Mouse (Mus musculus) cerebellum, adult 9-11 months (tissue): ENCODE results near the gene Nt5m.
"Not testable (repeated sequence)": the region's sequence is repeated elsewhere in the genome, so short reads cannot be mapped to it uniquely, and the experiment has no call there.

Experiments used
- DNase-seq: peaks from one replicate; pipeline ENCODE4 v3.0.0; 2022

The Nt5m gene

DNA sequence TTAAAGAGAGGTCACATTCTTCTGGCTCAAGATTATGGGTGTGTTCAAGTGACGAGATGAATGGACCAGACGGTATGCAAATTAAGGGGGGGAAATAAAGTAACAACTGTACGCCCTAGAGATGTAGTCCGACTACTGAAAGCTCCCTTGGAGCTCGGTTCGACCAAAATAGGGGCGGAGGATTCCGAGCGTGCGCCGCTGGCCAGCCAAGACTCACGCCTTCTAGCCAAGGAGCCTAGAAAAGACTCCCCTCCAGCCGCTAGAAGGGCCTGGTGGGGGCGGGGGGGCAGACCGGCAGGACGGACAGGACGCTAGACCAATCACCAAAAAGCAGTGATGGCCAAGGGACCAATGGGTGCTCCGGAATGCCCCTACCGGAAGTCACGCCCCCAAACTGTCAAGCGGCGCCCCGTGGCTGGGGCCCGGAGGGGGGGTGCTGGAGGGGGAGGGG lies at the start of gene Nt5m:
Nt5m (plus strand) TSS at position 440 of the 451 bp plus-strand sequence.
- peak; percentile 94 for DNase-seq

DNA sequence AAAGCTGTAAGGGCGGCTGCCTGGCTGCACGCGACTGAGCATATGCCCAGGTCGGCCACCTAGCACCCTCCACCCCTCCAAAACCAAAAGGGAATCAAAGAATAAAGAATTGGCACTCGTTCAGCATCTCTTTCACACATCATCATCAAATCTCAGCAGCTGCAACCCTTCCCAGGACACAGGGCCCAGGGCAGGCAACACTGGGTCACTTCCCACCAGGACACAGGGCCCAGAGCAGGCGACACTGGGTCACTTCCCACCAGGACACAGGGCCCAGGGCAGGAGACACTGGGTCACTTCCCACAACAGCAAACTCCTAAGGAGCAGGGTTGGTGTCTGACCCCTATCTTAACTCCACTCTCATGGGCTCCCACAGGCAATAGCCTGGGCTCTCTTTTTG lies 45.9 kb upstream of the Nt5m start:
- DNase-seq, result no peak

DNA sequence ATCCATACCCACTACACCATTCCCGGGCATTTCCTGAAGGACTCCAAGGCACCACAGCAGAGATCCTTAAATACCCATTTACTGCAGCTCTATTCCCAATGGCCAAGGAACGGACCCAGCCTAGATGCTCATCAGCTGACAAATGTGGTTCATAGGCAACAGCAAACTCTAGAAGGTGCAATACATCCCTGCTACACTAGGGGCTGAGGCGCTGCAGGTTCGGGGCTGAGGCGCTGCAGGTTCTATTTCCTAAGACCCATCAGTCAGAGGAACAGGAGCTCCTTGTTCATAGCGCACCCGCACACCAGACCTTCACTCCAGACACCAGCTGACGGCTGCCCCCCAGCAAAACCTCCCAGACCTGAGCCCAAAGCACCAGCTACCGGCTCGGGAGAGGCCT lies 38.8 kb upstream of the Nt5m start:
- no peak for DNase-seq

DNA sequence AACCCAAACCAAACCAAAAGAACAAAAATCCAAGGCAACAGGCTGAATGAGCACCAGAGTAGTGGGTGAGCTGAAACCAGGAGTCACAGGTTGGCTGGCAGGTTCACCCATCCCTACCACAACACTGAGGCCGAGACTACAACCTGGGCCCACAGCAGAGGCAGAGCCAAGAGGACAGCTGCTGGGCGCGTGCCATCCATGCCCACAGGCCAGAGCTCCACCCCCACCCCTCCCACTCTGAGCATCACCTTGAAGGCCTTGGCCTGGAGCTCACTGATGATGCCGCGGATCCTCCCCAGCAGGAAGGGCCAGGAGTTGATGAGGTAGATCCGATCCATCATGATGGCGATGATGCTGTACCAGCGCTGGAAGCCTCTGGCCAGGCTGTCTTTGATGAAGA lies 37.4 kb upstream of the Nt5m start:
- no peak for DNase-seq

DNA sequence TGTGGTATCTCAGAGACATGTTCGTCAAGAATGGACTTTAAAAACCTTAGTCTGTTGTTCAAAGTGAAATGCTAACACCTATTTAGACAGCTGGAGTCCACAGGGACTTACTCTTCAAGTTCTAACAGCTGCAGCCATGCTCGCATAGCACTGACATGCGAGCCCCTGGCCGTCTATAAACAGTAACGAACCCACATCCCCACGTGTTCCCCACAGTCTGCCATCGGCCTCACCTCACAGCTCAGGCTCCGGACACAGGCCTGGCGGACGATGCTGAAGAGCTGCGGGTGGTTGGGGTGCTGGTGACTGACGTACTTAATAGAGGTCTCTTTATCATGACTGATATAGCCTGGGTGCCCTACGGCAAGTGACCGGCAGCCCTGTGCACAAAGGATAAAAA lies 35.7 kb upstream of the Nt5m start:
- no peak for DNase-seq

DNA sequence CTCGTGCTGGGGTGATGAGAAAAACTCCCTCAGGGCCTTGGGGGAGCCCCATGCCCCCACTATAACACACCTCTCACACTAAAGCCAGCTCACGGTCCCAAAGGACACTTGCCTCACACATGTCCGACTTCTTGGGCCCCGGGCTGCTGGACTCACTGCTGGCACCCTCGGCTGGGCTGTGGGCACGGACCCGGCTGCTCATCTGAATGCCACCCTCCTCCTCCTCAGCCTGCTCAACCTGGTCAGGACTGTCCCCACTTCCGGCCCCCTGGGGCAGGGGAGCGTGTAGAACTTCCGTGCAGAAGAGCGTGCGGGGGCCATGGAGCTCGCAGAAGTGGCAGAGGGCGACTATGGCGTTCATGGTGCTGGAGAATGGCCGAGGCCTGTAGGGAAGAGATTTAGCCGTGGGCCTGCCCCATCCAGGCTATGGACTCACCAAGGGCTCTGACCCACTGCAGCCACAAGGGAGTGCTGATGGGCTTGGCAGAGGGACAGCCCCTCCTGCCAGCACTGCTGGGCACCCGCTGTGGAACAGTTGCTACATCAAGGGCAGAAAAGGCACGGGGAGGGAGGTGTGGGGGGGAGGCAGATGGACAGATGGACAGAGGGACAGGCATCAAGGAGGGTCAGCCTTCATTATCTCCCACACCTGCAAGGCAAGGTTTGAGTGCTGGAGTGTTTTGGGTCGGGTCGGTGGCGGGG lies 34.7 kb upstream of the Nt5m start:
- DNase-seq, result peak; percentile 87

DNA sequence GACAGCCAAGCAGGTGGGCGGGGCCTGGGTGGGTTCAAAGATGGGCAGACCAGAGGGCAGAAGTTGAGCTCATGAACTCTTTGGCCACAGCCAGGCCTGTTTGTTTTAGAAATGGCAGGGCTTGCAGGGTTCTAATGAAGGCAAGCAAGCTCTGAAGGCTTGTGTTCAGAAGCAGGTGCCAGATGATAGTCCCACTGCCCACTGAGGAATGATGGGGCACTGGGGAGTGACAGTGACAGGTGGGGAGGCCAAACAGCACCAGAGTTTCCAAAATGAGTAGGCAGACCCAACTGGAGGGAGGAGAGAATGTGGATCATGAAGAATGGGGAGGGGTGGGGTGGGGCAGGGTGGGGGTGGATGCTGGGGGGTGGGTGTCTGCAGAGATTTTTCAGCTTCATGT lies 34.0 kb upstream of the Nt5m start:
- no peak for DNase-seq

DNA sequence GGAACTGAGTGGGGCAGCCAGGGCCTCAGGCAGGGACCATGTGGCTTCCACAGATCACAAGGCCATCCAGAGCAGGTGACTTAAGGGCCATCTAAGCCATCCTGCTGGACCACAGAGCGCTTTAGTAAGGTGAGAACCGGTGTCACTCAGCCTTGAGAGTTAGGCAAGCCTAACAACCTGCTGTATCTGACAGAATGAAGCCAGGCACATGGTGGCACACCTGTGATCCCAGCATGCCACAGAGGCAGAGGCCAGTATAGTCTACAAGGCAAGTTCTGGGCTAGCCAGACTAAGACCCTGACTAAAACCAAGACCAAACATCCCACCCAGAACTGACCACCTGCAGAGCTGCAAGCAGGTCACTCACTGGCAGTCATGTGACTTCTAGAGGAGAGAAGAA lies 33.6 kb upstream of the Nt5m start:
- peak; percentile 61 for DNase-seq

DNA sequence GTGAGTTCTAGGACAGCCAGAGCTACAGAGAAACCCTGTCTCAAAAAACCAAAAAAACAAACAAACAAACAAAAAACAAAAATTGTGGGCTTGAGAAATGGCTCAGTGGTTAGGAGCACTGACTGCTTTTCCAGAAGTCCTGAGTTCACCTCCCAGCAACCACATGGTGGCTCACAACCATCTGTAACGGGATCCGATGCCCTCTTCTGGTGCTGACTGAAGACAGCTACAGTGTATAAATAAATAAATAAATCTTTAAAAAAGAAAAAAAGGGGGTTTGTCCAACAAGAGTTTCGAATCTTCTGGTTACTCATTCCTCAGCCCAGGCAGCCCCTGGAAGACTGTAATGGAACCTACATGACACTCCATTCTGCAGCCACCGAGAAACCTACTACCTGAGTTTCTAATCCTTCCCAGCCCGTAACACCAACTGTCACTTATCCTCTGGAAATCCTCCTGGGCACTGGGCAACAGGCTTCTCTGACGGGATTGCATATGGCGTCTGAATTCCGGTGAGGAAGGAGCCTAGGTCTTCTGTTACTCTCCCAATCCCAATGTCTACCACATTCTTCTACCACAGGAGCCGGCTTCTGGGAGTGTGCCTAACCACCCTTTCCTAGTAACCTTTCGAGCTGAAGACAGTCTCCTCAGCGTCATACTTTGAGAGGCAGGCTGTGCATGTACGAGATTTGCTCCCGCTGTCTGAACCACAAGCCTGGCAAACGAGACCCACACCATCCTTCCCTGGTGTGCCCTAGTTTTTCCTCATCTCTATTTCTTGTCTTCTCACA lies 30.9 kb upstream of the Nt5m start:
- no peak for DNase-seq

DNA sequence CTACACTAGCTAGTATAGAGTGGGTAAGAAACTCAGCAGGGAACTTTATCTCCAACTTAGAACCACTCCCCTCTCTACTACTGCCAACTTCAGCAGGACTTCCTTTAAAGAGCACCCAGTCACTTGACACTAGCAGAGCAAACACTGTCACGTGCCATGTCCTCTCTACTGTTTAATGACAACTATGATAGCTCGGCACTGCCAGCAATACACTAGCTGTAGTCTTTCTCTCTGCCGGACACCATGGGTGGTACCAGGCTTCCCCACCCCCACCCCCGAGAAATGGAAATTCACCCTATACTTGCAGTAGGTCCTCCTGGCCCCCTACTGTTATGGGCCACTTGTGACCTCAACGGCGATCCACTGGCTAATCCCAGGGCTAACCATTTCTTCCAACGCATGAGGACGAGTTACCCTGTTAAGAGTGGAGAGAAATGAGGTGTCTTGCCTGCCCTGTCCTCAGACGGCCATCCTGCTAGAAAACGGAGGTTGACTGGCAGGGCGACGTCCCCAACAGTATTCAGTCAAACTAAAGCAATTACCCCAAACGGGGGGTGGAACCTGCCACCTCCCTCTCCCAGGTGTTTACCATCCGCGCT lies 30.1 kb upstream of the Nt5m start:
- no peak for DNase-seq

DNA sequence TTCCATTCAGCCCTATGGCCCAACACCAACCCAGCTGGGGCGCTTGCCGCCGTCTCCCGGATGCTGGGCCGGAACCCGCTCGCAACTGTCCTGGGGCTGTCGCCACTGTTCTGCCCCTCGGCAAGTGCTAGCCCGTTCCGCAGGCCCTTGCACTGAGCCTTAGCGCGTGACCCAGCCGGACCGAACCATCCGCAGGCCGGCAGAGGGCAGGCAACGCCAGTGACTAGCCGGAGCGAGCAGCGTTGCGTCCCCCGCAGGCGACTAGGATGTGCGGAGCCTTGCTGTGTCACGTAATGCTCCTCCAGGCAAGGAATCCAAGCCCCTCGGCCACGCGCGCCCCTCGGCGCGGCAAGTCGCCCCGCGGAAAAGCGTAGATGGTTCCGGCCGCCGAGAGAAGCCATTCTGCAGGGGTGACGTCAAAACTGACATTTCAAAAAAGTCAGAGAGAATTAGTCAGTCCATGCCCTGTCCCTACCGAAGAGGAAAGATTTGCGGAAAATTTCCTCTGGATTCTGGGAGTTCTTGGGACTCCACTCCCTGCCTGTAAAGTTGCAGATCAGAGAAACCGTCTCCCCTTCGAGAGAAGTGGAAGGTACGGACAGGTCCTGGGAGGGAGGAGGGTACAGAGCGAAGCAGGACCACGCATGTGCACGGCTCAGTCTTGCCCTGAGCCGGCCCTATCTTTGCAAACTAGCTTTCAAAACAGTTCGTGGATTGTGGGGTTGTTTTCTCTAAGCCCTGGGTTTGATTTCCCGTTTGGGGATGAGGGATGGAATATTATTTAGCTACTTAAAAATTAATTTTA lies 29.4 kb upstream of the Nt5m start, which contains the start of gene Flcn:
Flcn (minus strand) TSS at position 347 of the 805 bp plus-strand sequence.
- peak; percentile 90 for DNase-seq

DNA sequence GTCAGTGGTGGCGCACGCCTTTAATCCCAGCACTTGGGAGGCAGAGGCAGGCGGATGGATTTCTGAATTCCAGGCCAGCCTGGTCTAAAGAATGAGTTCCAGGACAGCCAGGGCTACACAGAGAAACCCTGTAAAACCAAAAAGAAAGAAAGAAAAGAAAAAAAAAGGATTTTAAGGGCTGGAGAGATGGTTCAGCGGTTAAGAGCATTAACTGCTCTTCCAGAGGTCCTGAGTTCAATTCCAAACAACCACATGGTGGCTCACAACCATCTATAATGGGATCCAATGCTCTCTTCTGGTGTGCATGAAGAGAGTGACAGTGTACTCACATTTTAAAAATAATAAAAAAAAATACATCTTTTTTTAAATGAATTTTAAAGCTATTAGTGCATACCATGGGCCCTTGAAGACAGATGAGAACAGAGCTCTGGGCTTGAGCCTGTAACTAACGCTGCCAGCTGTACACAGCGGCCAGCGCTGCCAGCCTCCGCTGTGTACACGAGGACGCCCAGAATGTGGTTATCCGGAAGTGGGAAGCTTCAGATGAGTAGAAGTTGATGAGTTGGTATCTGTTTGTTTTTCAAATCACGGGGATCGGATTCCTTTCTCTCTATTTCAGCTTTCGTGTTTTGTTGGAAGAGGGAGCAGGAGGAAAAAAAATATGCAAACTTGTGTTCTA lies 28.6 kb upstream of the Nt5m start:
- DNase-seq, result no peak

DNA sequence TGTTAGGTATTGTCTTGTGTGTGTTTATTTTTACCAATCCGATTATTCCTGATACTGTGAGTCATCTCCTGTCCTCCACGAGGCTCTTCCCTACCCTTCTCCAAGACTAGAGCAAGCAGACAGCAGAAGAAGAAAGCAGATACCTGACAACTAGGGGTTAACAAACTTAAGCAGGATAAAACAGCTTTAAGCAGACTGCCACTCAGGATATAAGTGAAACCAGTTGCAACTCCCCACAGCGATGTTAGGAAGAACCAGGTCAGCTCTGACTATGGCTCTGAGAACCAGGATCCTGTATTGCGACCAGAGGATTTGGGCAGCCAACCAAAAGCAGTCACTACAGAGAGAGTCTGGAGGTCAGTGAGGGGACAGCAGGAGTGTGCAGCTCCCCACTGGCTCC lies 28.0 kb upstream of the Nt5m start:
- no peak for DNase-seq

DNA sequence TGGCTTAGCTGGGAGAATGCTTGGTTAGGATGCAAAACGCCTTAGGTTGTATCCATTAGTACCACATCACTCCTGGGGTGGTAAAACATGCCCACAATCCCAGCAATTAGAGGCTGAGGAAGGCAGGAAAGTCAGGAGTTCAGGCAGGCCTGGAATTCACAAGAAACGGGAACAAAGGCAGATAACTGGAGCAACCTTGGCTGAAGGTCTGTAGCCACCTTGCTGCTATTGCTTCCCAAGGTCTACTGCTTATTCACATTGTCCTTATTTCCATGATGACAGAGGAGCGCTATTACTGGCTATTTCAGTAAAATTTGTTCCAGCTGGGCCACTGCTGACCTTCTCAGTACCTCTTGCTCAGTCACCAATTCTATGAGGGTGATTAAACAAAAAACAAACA lies 26.0 kb upstream of the Nt5m start:
- DNase-seq, result no peak

DNA sequence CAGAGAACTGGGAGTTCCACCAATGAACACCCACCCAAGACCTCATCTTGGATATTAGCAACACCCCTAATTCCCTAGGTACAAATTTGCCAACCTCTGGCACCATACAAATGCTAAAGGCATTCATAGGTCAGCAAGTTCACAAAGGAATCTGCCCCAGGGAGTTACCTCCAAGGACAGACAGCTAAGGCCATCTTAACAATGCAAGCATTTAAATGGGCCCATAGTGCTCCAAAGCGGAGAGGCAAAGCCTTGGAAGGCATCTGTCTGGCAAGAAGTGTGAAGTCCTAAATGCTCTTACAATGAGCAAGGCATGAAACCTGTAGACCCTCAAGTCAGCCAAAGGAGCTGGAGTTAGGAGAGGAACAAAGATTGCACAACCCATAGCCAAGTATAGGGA lies 24.9 kb upstream of the Nt5m start:
- DNase-seq, result no peak

DNA sequence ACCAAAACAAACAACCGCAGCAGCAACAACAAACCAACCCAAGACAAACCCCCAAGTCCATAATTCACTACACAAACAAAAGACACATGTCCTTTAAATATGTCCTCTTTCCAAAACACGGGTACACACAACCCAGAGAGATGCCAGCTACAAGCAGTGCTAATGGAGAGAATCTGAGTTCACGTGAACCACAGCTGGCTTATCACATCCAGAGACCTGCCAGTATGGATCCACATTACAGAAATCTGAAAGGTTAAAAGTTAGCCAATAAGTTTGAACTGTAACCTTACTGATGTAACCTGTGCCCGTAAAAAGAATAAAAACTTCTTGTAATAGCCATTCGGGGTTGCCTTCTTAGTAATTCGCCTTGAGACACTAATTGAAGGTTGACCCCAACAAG lies 24.3 kb upstream of the Nt5m start:
- no peak for DNase-seq

DNA sequence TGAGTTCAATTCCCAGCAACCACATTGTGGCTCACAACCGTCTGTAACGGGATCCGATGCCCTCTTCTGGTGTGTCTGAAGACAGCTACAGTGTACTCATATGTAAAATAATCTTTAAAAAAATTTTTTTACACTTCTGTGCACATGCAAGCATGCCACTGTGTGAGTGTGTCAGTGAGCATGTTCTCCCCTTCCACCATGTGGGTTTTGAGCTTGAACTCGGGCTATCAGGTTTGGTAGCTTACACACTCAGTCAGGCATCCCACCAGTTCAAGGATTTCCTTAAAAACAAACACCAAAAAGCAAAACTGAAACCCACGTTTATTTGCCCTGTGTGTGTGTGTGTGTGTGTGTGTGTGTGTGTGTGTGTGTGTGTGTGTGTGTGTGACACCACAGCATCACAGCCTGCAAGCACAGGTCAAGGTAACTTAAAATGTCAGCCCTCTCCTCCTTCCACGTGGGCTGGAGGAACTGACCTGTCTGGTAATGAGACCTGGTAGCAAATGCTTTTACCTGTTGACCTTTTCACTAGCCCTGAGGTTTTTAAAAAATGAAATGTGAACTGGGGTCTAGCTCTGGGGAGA lies 23.7 kb upstream of the Nt5m start:
- DNase-seq, result no peak

DNA sequence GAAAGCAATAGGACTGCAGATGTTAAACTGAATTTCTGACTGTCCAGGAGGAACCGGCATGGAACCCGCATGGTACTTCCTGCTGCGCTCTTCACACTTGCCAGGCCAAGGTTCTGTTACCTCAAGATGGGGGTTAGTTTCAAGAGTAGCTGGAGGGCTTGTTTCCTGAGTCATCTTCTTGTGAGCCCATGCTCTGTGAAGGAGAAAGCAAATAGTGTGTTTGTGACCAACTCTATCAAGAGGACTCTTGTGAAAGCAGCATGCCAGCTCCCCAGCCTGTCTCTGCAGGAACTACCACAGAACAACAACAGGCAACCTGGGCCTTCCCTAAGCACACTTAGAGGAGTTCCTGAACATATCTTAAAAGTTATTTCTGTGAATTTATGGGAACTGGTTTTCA lies 21.3 kb upstream of the Nt5m start:
- no peak for DNase-seq

DNA sequence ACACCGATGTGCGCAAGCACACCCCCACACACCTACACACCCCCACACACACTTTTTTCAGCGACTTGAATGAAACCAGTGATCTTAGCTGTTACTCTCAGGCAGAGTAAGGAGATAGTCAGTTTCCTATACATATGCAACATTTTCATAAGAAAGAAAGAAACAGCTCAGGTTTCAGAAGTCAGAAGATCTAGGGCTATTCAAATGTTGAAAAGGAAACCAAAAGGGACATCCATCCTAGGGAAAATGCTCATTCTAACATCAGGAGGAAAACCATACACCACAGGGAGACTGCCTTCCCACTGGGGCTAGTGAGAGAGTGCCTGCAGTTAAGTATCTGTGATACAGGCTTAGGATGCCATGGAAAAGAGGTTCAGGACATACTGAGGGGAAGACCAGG lies 17.6 kb upstream of the Nt5m start:
- DNase-seq, result no peak

DNA sequence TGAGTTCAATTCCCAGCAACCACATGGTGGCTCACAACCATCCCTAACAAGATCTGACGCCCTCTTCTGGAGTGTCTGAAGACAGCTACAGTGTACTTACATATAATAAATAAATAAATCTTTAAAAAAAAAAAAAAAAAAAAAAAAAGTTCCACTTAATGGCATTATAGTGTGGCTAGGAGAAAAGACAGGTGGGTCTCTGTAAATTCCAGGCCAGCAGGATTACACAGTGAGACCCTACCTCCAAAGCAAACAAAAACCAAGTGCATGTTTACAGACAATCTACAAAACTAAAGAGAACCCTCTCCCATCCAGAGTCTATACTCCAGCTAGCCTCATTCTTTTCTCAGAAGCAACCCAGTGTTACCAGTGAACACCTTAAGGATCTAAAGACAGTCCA lies 1.5 kb upstream of the Nt5m start:
- DNase-seq, result not testable (repeated sequence)

DNA sequence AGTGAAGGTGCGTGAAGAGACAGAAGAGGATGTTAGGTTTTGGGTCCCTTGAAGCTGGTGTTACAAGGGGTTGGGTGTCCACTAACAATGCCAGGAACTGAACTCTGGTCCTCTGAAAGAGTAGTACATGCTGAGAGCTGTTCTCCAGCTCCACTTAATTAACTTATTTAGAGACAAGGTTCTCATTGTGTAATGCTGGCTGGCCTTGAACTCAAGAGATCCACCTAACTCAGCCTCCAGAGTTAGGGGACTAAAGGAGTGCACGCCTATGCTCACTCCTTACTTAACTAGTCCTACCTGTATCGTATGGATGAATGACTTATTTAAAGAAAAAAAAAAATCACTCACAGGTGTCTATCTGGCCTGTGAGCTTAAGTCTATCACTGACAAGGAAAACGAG lies 821 bp upstream of the Nt5m start:
- no peak for DNase-seq

DNA sequence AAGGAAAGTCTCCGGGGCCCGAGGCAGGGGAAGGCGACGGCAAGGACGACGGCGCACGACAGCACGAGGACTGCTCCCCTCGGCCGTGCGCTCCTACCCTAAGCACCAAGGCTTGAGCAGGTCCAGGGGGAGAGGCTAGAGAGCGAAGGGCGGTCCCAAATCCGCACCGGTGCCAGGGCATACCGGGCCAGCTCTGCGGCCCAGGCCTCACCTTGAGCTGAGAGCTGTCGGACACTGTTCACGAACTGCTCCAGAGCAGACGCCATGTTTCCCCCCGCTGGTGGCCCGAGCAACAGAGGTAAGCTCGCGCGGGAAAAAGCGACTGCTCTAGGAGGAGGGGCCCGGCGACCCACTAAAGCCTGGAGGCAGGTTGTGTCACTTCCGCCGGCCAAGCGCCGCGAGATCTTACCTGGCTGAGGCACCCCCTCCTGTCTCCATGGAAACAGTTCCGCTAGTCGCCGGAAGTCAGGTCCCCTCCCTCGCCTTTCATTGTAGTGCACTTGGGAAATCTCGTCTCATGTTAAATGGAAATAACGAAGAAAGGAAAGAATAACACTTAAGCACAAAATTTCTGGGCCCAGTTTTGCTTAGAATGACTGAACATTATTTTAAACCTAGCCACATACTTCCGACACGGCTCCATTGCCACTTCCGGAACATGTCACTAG lies 346 bp downstream of the Nt5m start, which contains the start of gene Cops3:
Cops3 (minus strand) TSS at position 380 of the 668 bp plus-strand sequence.
- DNase-seq, result peak; percentile 96
